Mouse (Mus musculus) heart, embryonic 16.5 days (tissue): ENCODE data around the gene Sel1l. TPM values are rescaled to one million over a fixed set of nuclear protein-coding genes. Genes with fewer than 3 reads are reported as not detected.

ENCODE experiments used
- ATAC-seq: fragments of 200-750 bp; cut with Nextera tagmentation; replicated peaks from 2 replicates; pipeline ENCODE4 v1.8.0; 2017; ENCODE audit warnings: moderate number of reproducible peaks; ENCODE audit not compliant: insufficient read depth, low FRiP score; ENCODE audit errors: extremely low read depth
- H3K27ac ChIP-seq: fragments of 300-500 bp; sonication (generic); 2 replicates; pipeline ENCODE4 v1.5.1; 2014; ENCODE audit warnings: mild to moderate bottlenecking, low read length, control low read depth, moderate library complexity
- H3K27me3 ChIP-seq: fragments of 300-500 bp; sonication (generic); 2 replicates; pipeline ENCODE4 v1.6.1; 2014; ENCODE audit warnings: low read length, mixed read lengths; ENCODE audit not compliant: control insufficient read depth, insufficient read depth
- H3K36me3 ChIP-seq: fragments of 300-500 bp; sonication (generic); 2 replicates; pipeline ENCODE4 v1.6.1; 2014; ENCODE audit not compliant: control insufficient read depth, insufficient read depth
- H3K4me1 ChIP-seq: fragments of 300-500 bp; sonication (generic); 2 replicates; pipeline ENCODE4 v1.6.1; 2014; ENCODE audit warnings: low read length, mixed read lengths; ENCODE audit not compliant: control insufficient read depth, insufficient read depth
- H3K4me2 ChIP-seq: fragments of 300-500 bp; sonication (generic); 2 replicates; pipeline ENCODE4 v1.6.1; 2014; ENCODE audit warnings: low read depth, mild to moderate bottlenecking, control low read depth, low read length
- H3K4me3 ChIP-seq: fragments of 300-500 bp; sonication (generic); 2 replicates; pipeline ENCODE4 v1.5.1; 2014; ENCODE audit warnings: mild to moderate bottlenecking, control low read depth, low read length
- H3K9ac ChIP-seq: fragments of 300-500 bp; sonication (generic); 2 replicates; pipeline ENCODE4 v1.6.1; 2014; ENCODE audit warnings: low read length, control low read depth
- H3K9me3 ChIP-seq: fragments of 300-500 bp; sonication (generic); replicated peaks from 2 replicates; pipeline ENCODE4 v1.6.1; 2016; ENCODE audit warnings: low read length; ENCODE audit not compliant: control insufficient read depth
- WGBS: fragments of 180-500 bp; shearing (Covaris S2); extraction: QIAGEN DNeasy Blood & Tissue Kit; methylation state at CpG from one replicate; pipeline ENCODE4 v1.1.7; 2014; 5-methylcytosine and 5-hydroxymethylcytosine counted together
- microRNA-seq: library from miRNA; unstranded; fragments of <30 nt; microRNA quantifications from one replicate; pipeline ENCODE4, GENCODE M21; 2017
- polyA plus RNA-seq: library from polyadenylated mRNA; unstranded; fragments of >200 nt; fragmentation: Nextera tagmentation; extraction: Ambion mirVana; gene quantifications from 2 replicates; pipeline ENCODE4 v1.2.1, GENCODE M21; 2015

Gene Sel1l
- polyA plus RNA-seq, 1 experiment from 2014 or later: 54.7 TPM

GRCm38 (mm10) chr12:91759836-91760235 is 89.1 kb downstream of the Sel1l start:
- H3K9ac ChIP-seq: no peak overlapping the region
- no peaks in the 10 kb centered on the region for H3K36me3 ChIP-seq
- 82% methylated on average over 3 of the region's 3 CpGs for WGBS
- H3K27me3 ChIP-seq: peaks cover 4% of the 10 kb centered on the region
- no peaks in the 10 kb centered on the region for H3K9me3 ChIP-seq
- H3K4me3 ChIP-seq: no peak overlapping the region
- peaks cover 16% of the 10 kb centered on the region for H3K4me1 ChIP-seq
- no peak for ATAC-seq
- H3K4me2 ChIP-seq: no peak overlapping the region
- H3K27ac ChIP-seq: no peak overlapping the region

GRCm38 (mm10) chr12:91757854-91758562 is 90.9 kb downstream of the Sel1l start:
- 71% methylated on average over 13 of the region's 13 CpGs for WGBS
- H3K36me3 ChIP-seq: no peaks in the 10 kb centered on the region
- no peak for ATAC-seq
- peaks cover 4% of the 10 kb centered on the region for H3K27me3 ChIP-seq
- H3K4me2 ChIP-seq: no peak overlapping the region
- H3K9me3 ChIP-seq: no peaks in the 10 kb centered on the region
- no peak overlapping the region for H3K9ac ChIP-seq
- no peak overlapping the region for H3K27ac ChIP-seq
- H3K4me3 ChIP-seq: no peak overlapping the region
- H3K4me1 ChIP-seq: peaks cover 7% of the 10 kb centered on the region

- WGBS: 36% methylated on average over 5 of the region's 5 CpGs
- Histone ChIP-seq H3K9ac (no peak overlapping the region), H3K9me3 (no peaks in the 10 kb centered on the region), H3K27ac (peak overlapping the region; percentile 10; the same call in 1 of the 2 replicates), H3K27me3 (peaks cover 2% of the 10 kb centered on the region; the same call in 1 of the 2 replicates), H3K4me2 (no peak overlapping the region), H3K4me1 (peaks cover 7% of the 10 kb centered on the region), H3K36me3 (no peaks in the 10 kb centered on the region), H3K4me3 (no peak overlapping the region)
- no peak; the same call in 1 of the 2 replicates for ATAC-seq
These were observed 92.3 kb downstream of the Sel1l start for GRCm38 (mm10) chr12:91756562-91757166.

Small RNA genes lying within 50 kb of the gene (microRNA-seq; reads per million reads assigned to microRNA genes)
- gene Gm22015: not detected

Other genes starting within 250 kb of the Sel1l start
- 2.9 and 3.7 TPM in 2 replicates for gene Ston2, start 60.8 kb downstream of the Sel1l start, polyA plus RNA-seq